Mouse (Mus musculus) inflammation-experienced regulatory T-cells, adult 6 months (primary cell): Measurements from ENCODE around the gene Batf. TPM values are rescaled to one million over a fixed set of nuclear protein-coding genes. Genes with fewer than 3 reads are reported as not detected.

Experiments used
- ATAC-seq: one replicate; pipeline ENCODE4 v1.8.0; 2017
- polyA plus RNA-seq, 3 experiments: library from polyadenylated mRNA; unstranded; fragments of 100-300 nt; shearing (Covaris generic); gene quantifications; one replicate each; pipeline ENCODE4 v1.2.1; 2017

The Batf gene
- polyA plus RNA-seq, 3 experiments from 2014 or later: 172 to 296 (median 268) TPM

DNA sequence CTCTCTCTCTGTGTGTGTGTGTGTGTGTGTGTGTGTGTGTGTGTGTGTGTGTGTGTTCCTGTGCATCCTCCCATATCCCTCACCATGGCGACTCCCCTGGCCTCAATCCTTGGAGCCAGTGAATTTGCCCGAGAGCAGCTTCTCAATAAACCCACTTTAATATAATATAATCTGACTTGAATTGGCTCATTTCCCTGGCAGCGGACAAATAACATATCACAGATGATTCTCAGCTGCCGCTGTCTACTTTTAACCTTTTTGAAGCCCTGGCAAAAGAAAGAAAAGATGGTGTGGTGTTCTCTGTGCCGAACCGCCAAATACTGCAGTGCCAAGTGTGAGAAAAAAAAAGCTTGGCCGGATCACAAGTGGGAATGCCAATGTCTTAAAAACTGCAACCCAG is 41.7 kb downstream of the Batf start:
- ATAC-seq: no peak

DNA sequence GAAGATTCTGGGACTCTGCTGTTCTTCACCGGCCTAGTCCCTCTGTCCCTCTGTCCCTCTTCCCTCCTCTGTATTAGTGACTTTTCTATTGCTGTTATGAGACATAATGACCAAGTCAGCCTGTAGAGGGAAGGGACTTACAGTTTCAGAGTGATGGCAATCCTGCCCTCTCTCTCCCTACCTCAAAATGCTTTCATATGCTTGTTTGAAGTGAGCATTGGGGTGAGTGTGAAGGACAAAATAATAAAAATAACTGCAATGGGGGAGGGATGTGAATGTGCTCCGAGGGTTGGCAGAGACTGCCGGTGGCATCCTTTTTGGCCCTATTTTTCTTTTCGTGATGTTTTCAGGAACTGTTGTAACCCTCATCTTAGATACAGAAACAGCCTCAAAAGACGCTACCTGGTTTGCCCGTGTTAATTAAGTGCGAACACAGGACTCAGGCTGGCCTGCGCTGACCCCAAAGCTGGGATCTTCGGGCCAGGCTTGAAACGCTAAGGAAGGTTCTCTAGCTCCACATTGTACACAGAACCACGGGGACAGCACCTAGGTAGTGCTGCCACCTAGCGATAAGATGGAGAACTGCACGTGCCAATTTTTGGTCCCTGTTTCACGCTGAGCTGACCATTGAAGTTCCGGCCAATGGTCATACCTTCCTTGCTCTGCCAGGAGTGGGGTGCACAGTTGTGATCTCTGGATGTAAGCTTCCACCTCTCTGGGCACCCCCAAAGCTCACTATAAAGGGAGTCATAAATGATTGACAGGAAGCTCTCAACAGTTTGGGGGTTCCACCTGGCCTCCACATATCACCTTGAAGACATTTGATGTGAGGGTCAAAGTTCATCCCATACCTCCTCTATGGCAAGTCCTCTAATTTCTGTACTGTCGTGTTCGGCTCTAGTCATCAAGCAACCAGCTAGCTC is 42.8 kb downstream of the Batf start:
- peak; percentile 64 for ATAC-seq

DNA sequence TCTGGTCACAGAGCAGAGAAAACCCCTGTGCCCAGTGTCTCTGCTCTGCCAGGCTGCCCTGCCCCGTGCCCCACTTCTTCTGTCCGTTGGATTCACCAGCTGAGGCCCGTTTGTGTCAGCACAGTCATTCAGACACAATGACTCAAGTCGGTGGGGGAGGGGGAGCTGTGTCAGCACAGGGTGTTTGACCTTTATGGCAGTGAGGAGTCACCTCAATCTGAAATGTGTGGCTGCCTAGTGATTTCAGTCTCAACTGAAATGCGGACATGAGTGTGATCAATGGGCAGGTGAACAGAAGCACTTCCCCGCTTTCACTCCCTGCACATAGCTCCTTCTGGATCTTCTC is 43.4 kb downstream of the Batf start:
- ATAC-seq: no peak

DNA sequence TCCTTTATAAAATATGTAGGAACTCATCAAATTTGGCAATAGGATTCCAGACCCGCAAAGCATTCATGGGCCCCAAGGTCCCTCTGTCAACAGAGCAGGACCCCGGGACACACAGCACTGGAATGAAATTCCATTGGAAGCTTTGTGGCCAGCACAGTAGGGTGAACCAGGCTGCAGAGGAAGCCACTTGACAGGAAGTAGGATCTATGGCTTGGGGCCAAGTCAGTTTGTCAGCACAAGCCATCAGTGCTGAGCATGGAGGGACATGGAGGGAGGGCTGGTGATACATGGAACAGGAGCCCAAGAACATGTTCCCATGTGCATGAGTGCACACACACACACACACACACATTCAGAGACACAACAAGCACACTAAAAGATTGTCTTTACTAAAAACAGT is 49.7 kb downstream of the Batf start:
- ATAC-seq: no peak

DNA sequence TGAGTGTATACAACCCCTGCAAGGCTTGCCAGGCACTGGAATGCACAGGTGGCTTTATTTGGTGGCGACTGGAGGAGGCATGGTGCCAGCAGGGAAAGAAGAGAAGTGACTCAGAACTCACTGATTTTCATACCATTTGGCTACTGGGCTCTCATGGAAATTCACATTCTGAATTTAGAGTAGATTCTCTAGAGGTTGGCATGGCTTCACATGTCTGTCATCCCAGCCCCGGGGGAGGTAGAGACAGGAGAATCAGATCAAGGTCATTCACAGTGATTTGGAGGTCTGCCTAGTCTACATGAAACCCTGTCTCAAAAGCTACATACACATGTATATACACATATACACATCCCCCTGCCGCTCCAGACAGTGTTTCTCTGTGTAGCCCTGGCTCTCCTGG is 50.5 kb downstream of the Batf start:
- ATAC-seq: no peak

DNA sequence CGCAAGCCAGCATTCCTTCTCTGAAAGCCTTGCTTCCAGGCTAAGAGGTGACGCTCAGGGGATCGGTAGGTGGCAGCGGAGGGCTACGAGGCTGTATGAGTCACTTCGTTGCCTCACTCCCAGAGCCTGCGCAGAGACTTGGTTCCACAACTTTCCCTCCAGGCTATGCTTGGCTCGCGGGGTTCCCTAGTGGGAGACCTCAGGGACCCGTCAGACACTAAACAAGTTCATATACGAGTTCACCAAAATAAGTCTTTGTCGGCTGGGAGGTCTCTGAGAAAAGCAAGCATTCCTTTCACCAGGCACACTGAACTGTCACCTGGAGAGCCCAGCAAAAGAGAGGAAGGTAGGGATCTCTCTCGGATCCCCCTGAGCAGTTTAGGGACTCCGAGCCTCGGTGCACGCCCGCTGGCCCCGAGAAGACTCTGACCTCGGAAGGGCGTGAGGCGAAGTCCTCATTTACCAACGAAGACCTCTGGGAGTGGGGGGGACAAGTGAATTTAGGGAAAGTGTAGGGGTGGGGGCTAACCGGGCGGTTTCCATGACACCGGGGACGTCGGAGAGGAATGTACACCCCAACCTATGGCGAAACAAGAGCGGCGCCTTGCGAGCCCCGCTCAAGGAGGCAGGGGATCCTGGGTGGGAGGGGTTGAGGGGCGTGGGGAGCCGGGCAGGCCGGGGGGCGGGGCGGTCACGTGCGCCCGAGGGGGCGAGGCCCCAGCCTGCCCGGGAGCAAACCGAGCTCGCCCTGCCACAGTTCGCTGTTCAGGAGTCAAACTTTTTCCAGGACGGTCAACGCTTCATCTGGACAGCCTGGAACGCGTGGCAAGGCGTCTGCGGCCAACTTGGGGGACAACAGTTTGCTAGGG is 59.6 kb downstream of the Batf start, which contains the start of gene Flvcr2:
Gene Flvcr2, plus strand, starts transcription at position 713 of the 869 bp plus-strand sequence.
- ATAC-seq: peak; percentile 69

DNA sequence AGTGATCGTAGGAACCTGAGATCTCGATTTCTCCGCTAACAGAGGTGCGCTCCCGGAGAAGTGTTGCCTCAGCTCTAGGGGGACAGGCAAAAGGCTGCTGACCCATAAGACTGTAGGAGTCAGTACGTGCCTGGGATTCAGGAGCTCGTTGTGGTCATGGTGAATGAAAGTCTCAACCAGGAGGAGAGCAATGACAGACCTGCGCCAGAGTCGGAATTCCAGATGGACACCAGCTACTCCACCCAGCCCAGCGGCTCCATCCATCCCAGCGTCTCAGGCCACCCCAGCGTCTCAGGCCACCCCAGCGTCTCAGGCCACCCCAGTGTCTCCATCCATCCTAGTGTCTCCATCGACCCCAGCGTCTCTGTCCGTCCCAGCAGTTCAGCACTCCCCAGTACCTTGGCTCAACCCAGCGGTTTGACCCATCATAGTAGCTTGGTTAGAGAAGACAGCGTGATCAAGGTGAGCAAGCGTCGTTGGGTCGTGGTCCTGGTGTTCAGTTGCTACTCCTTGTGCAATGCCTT is 60.3 kb downstream of the Batf start:
- ATAC-seq: no peak

DNA sequence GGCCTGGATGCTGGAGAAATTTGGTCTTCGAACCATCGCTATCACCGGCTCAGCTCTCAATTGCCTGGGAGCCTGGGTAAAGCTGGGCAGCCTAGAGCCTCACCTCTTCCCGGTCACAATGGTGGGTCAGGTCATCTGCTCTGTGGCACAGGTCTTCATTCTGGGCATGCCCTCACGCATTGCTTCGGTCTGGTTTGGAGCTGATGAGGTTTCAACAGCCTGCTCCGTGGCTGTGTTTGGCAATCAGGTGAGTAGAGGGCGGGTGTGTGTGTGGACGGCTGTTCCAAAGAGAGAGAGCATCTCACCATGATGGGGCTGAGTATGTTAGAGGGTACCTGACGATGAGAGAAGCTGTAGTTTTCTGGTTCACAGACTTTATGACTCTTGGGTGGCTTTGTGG is 60.9 kb downstream of the Batf start:
- ATAC-seq: no peak

DNA sequence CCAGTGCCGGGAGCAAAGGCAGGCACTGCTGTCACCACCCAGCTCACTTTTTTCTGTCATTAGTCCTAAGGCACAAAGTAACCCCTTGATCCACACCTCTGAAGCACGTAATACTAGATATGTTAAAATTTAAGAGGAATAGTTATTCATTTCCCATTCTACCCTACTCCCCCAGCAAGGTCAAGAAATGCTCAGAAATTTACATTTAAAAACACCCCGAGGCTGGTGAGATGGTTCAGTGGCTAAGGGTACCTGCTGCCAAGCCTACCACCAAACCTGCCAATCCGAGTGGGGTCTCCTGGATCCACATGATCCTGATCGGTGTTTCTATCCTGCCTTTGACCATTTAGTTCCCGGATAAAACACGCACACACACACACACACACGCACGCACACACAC is 63.4 kb downstream of the Batf start:
- ATAC-seq: no peak

DNA sequence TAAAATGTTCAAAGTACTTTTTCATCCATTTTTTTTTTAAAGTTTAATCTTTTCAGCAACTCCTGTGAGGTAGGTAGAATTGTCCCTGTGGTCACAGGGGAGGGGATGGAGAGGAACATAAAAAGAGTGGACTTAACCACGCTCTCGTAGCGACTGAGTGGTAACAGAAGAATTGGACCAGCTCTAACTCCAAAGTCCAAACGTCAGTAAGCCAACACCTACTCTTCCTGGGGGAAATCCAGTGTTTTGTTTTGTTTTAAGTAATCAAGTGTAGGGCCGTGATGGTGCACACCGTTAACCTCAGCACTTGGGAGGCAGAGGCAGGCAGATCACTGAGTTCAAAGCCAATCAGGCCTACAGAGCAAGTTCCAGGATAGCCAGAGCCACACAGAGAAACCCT is 65.6 kb downstream of the Batf start:
- no peak for ATAC-seq

DNA sequence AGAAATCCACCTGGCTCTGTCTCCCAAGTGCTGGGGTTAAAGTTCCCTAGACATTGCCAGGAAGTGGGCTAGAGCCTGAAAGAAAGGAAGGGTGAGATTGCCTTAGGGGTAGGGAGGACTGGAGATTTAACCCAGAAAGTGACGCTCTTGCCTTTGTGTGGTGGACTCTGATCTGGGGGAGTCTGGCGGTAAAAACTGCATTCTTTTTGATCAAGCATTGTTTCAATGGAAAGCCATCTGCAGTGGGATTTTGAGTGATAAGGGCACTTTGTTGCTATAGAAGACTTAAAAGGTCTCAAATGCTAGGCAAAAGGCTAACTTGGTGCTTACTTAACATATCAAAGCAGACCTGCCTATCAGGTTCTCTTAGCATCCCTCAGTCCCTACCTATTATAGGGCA is 66.8 kb downstream of the Batf start:
- ATAC-seq: no peak

DNA sequence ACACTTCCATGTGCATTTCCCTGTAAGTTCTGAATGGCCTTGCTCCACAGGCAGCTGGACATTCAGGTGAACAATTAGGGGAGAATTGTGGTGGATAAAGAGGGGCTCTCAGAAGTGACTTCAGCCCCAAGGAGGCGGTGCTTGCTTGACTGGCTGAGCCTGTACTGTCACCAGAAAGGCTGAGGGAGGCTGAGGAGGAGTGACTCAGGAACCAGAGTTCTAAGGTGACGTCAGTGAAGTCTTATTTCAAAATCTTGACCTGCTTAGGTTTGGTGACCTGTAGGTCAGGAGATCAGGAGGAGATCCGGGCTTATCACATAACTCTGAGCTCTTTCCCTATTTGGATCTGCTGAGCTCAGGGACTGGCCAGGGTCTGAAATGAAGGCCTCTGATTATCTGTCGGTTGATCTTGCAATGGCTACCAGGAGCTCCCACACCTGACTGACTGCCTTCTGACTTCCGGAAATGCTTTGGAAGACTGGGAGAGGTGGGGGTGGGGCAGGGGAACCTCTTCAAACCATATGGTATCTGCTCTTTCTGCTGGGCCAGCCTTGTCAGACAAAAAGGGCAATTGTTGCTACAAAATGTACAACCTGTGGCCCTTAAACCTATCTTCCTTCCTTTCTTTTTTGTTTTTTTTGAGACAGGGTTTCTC is 68.3 kb downstream of the Batf start:
- ATAC-seq: no peak

DNA sequence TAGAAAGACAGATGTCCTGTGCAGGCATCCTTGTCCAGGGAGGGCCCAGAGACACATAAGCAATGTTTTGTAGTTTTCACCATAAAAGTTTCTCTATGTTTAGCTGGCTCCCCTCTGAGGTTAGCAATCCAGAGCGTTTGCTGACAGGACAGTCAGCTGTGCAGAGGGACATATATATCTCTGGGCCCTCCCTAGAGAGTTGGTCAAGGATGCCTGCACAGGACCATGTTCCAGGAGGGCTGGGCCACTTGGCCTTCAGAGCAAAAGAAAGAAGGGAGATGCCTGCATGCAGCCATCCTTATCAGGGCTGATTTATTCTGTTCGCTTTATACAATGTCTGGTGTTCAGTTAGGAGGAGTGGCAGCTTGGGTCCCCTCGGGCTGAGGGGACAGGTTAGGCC is 70.0 kb downstream of the Batf start:
- no peak for ATAC-seq

DNA sequence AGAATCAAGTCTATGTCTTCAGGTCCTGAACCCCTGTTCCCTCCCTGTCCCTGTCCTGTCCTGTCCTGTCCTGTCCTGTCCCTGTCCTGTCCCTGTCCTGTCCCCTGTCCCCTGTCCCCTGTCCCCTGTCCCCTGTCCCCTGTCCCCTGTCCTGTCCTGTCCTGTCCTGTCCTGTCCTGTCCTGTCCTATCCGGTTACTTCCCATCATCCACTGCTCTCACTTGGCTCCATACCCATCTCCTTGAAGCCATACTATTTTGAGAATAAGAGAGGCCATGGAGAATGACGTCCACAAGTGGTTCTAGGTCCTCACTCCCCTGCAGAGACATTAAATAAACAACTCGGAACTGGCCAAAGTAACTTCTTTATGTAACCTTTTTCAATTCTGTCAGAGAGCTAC is 70.6 kb downstream of the Batf start:
- no peak for ATAC-seq

Other genes with a start within 250 kb of the Batf start
- gene Fos, start 212.8 kb upstream of the Batf start, polyA plus RNA-seq: 10 to 100 TPM; 11.0 to 84.6 (median 15.2) TPM
- gene Jdp2, start 87.6 kb upstream of the Batf start, polyA plus RNA-seq: under 1 TPM; 0.37 to 0.59 (median 0.58) TPM
- gene Flvcr2, start 59.9 kb downstream of the Batf start, polyA plus RNA-seq: under 1 TPM; 0.58 to 0.74 (median 0.60) TPM
- 100 to 1,000 TPM; 134 to 173 (median 139) TPM for gene Erg28, start 137.9 kb downstream of the Batf start, polyA plus RNA-seq
- gene Ttll5, start 138.0 kb downstream of the Batf start, polyA plus RNA-seq: 1 to 10 TPM; 8.6 to 9.5 (median 8.7) TPM